Comparison of ENCODE assay signal across 8 mouse cellular contexts in genomic region chr19:46670691-46671090, GRCm38 (mm10). TPM values are rescaled to one million over a fixed set of nuclear protein-coding genes. Genes with fewer than 3 reads are reported as not detected.
DNase-seq lines count a peak whose midpoint lies in the region; ATAC-seq and TF ChIP-seq lines count a peak whose summit lies in the region.

No protein-coding gene starts in this region.

- TF ChIP-seq CTCF in brain, embryonic 14.5 days (IDR thresholded peaks at IDR 0.05; ENCODE audit: borderline replicate concordance, extremely low read depth, insufficient read depth, insufficient read length) = peak; percentile 92

- no peak overlapping the region for H3K9ac ChIP-seq in forebrain, embryonic 16.5 days (replicated peaks; ENCODE audit: low read depth, low read length)
- no peak overlapping the region for H3K9ac ChIP-seq in hindbrain, embryonic 13.5 days
- no peak overlapping the region for H3K9ac ChIP-seq in midbrain, embryonic 16.5 days (ENCODE audit: low read depth, low read length)
- no peak overlapping the region for H3K9ac ChIP-seq in stomach, embryonic 16.5 days (ENCODE audit: low read length)

- H3K4me1 ChIP-seq in forebrain, embryonic 16.5 days (replicated peaks; ENCODE audit: control insufficient read depth, insufficient read depth, low read length) = no peaks in the 10 kb centered on the region; the same call in 1 of the 2 replicates
- no peaks in the 10 kb centered on the region for H3K4me1 ChIP-seq in hindbrain, embryonic 13.5 days (replicated peaks)
- 0 out of 2 replicates have a peak, but pooled peaks cover 3% of the 10 kb centered on the region for H3K4me1 ChIP-seq in limb, embryonic 10.5 days
- peaks cover under 1% of the 10 kb centered on the region; the same call in 1 of the 2 replicates for H3K4me1 ChIP-seq in midbrain, embryonic 16.5 days (ENCODE audit: control insufficient read depth, insufficient read depth, low read length)
- no peaks in the 10 kb centered on the region for H3K4me1 ChIP-seq in stomach, embryonic 16.5 days (ENCODE audit: control insufficient read depth, insufficient read depth, low read length)

- H3K4me2 ChIP-seq in forebrain, embryonic 16.5 days (ENCODE audit: low read length) = no peak overlapping the region
- no peak overlapping the region for H3K4me2 ChIP-seq in hindbrain, embryonic 13.5 days
- no peak overlapping the region for H3K4me2 ChIP-seq in midbrain, embryonic 16.5 days (ENCODE audit: low read length)
- no peak overlapping the region for H3K4me2 ChIP-seq in stomach, embryonic 16.5 days (ENCODE audit: low read depth, low read length)

- no peak overlapping the region for H3K27ac ChIP-seq in forebrain, embryonic 16.5 days (ENCODE audit: low read length)
- H3K27ac ChIP-seq in hindbrain, embryonic 13.5 days = no peak overlapping the region
- no peak overlapping the region for H3K27ac ChIP-seq in limb, embryonic 10.5 days
- H3K27ac ChIP-seq in midbrain, embryonic 16.5 days (ENCODE audit: low read length) = no peak overlapping the region
- H3K27ac ChIP-seq in stomach, embryonic 16.5 days (ENCODE audit: low read length) = no peak overlapping the region

- H3K36me3 ChIP-seq in forebrain, embryonic 16.5 days (ENCODE audit: control insufficient read depth, insufficient read depth) = no peaks in the 10 kb centered on the region
- H3K36me3 ChIP-seq in hindbrain, embryonic 13.5 days = no peaks in the 10 kb centered on the region
- no peaks in the 10 kb centered on the region for H3K36me3 ChIP-seq in limb, embryonic 10.5 days
- no peaks in the 10 kb centered on the region for H3K36me3 ChIP-seq in midbrain, embryonic 16.5 days (ENCODE audit: control insufficient read depth, insufficient read depth, low read length)
- H3K36me3 ChIP-seq in stomach, embryonic 16.5 days (ENCODE audit: control insufficient read depth, insufficient read depth, low read length) = no peaks in the 10 kb centered on the region

- 33% methylated on average over 13 of the region's 13 CpGs for WGBS in forebrain, embryonic 16.5 days
- WGBS in hindbrain, embryonic 13.5 days = 27% methylated on average over 13 of the region's 13 CpGs
- WGBS in limb, embryonic 10.5 days = 25% methylated on average over 13 of the region's 13 CpGs
- 27% methylated on average over 13 of the region's 13 CpGs for WGBS in midbrain, embryonic 16.5 days
- WGBS in stomach, embryonic 16.5 days = 22% methylated on average over 13 of the region's 13 CpGs

- peak; percentile 83 for ATAC-seq in forebrain, embryonic 16.5 days
- ATAC-seq in hindbrain, embryonic 13.5 days (ENCODE audit: low FRiP score) = peak; percentile 82; the same call in 1 of the 2 replicates
- peak; percentile 81; the same call in 1 of the 2 replicates for ATAC-seq in midbrain, embryonic 16.5 days
- ATAC-seq in stomach, embryonic 16.5 days (ENCODE audit: insufficient read depth, low FRiP score) = peak; percentile 73; the same call in 1 of the 2 replicates

- no peak for TF ChIP-seq POLR2A in brain, embryonic 14.5 days (IDR thresholded peaks at IDR 0.05; ENCODE audit: borderline replicate concordance, extremely low read depth, insufficient read depth, insufficient read length, poor library complexity, severe bottlenecking)

- DNase-seq in layer of hippocampus, adult 11-12 months (ENCODE audit: low spot score) = peak; percentile 57
- DNase-seq in layer of hippocampus, adult 9-11 months = no peak
- DNase-seq in brain, embryonic 14.5 days (ENCODE audit: low read depth) = peak; percentile 71
- peak; percentile 80 for DNase-seq in limb, embryonic 10.5 days (ENCODE audit: low spot score)

- H3K4me3 ChIP-seq in forebrain, embryonic 16.5 days (replicated peaks; ENCODE audit: low read length) = no peak overlapping the region
- H3K4me3 ChIP-seq in hindbrain, embryonic 13.5 days = no peak overlapping the region
- H3K4me3 ChIP-seq in limb, embryonic 10.5 days = no peak overlapping the region
- H3K4me3 ChIP-seq in midbrain, embryonic 16.5 days (ENCODE audit: low read depth, low read length) = no peak overlapping the region
- H3K4me3 ChIP-seq in stomach, embryonic 16.5 days (replicated peaks; ENCODE audit: low read length) = no peak overlapping the region

- no peaks in the 10 kb centered on the region for H3K9me3 ChIP-seq in forebrain, embryonic 16.5 days (ENCODE audit: control insufficient read depth, low read length)
- no peaks in the 10 kb centered on the region for H3K9me3 ChIP-seq in hindbrain, embryonic 13.5 days
- no peaks in the 10 kb centered on the region for H3K9me3 ChIP-seq in limb, embryonic 10.5 days (replicated peaks)
- H3K9me3 ChIP-seq in midbrain, embryonic 16.5 days (replicated peaks; ENCODE audit: control insufficient read depth, low read length, poor library complexity, severe bottlenecking) = no peaks in the 10 kb centered on the region
- no peaks in the 10 kb centered on the region for H3K9me3 ChIP-seq in stomach, embryonic 16.5 days (replicated peaks; ENCODE audit: control insufficient read depth, low read length)

- no peaks in the 10 kb centered on the region for H3K27me3 ChIP-seq in forebrain, embryonic 16.5 days (replicated peaks; ENCODE audit: control insufficient read depth, insufficient read depth, low read length)
- 0 out of 2 replicates have a peak, but pooled peaks cover 3% of the 10 kb centered on the region for H3K27me3 ChIP-seq in hindbrain, embryonic 13.5 days
- H3K27me3 ChIP-seq in limb, embryonic 10.5 days (ENCODE audit: low read depth, poor library complexity, severe bottlenecking) = peaks cover 12% of the 10 kb centered on the region
- no peaks in the 10 kb centered on the region; the same call in 1 of the 2 replicates for H3K27me3 ChIP-seq in midbrain, embryonic 16.5 days (ENCODE audit: control insufficient read depth, insufficient read depth, low read depth, low read length)
- no peaks in the 10 kb centered on the region for H3K27me3 ChIP-seq in stomach, embryonic 16.5 days (ENCODE audit: control insufficient read depth, insufficient read depth, low read length)

RNA-seq across cellular contexts. Expression of gene Cyp17a1, which starts 2.3 kb away (rescaled TPM):
- polyA plus RNA-seq in brain, embryonic 14.5 days (2012; rRNA removed) = not detected in 2 replicates
- polyA plus RNA-seq in forebrain, embryonic 16.5 days (2015; fragmentation: Nextera tagmentation; extraction: Ambion mirVana) = 0.33 TPM in 1 of 2 replicates, not detected in the other
- not detected in 2 replicates for polyA plus RNA-seq in hindbrain, embryonic 13.5 days (2015; fragmentation: Nextera tagmentation; extraction: Ambion mirVana)
- polyA plus RNA-seq in limb, embryonic 10.5 days (2016; fragmentation: Nextera tagmentation; extraction: Ambion mirVana) = not detected in 2 replicates
- not detected in 2 replicates for polyA plus RNA-seq in midbrain, embryonic 16.5 days (2015; fragmentation: Nextera tagmentation; extraction: Ambion mirVana)
- polyA plus RNA-seq in stomach, embryonic 16.5 days (2015; fragmentation: Nextera tagmentation; extraction: Ambion mirVana) = 0.09 TPM in 1 of 2 replicates, not detected in the other

RNA-seq across cellular contexts. Expression of gene Borcs7, which starts 19.0 kb away (rescaled TPM):
- polyA plus RNA-seq in brain, embryonic 14.5 days (2012; rRNA removed) = 10.2 and 12.3 TPM in 2 replicates
- polyA plus RNA-seq in forebrain, embryonic 16.5 days (2015; fragmentation: Nextera tagmentation; extraction: Ambion mirVana) = 12.2 and 14.0 TPM in 2 replicates
- 20.9 and 24.5 TPM in 2 replicates for polyA plus RNA-seq in hindbrain, embryonic 13.5 days (2015; fragmentation: Nextera tagmentation; extraction: Ambion mirVana)
- polyA plus RNA-seq in limb, embryonic 10.5 days (2016; fragmentation: Nextera tagmentation; extraction: Ambion mirVana) = 11.0 and 12.7 TPM in 2 replicates
- polyA plus RNA-seq in midbrain, embryonic 16.5 days (2015; fragmentation: Nextera tagmentation; extraction: Ambion mirVana) = 24.6 and 27.6 TPM in 2 replicates
- 14.1 and 15.3 TPM in 2 replicates for polyA plus RNA-seq in stomach, embryonic 16.5 days (2015; fragmentation: Nextera tagmentation; extraction: Ambion mirVana)

RNA-seq across cellular contexts. Expression of gene As3mt, which starts 36.6 kb away (rescaled TPM):
- polyA plus RNA-seq in brain, embryonic 14.5 days (2012; rRNA removed) = 13.4 and 16.9 TPM in 2 replicates
- 17.4 and 18.5 TPM in 2 replicates for polyA plus RNA-seq in forebrain, embryonic 16.5 days (2015; fragmentation: Nextera tagmentation; extraction: Ambion mirVana)
- 37.3 and 37.4 TPM in 2 replicates for polyA plus RNA-seq in hindbrain, embryonic 13.5 days (2015; fragmentation: Nextera tagmentation; extraction: Ambion mirVana)
- 29.7 and 31.4 TPM in 2 replicates for polyA plus RNA-seq in limb, embryonic 10.5 days (2016; fragmentation: Nextera tagmentation; extraction: Ambion mirVana)
- polyA plus RNA-seq in midbrain, embryonic 16.5 days (2015; fragmentation: Nextera tagmentation; extraction: Ambion mirVana) = 35.6 and 38.1 TPM in 2 replicates
- 26.6 and 28.1 TPM in 2 replicates for polyA plus RNA-seq in stomach, embryonic 16.5 days (2015; fragmentation: Nextera tagmentation; extraction: Ambion mirVana)
